Mouse (Mus musculus) kidney, embryonic 15.5 days (tissue): ENCODE results near the gene Dlg4. TPM values are rescaled to one million over a fixed set of nuclear protein-coding genes. Genes with fewer than 3 reads are reported as not detected.

Experiments
- ATAC-seq: fragments of 200-750 bp; cut with Nextera tagmentation; replicated peaks from 2 replicates; pipeline ENCODE4 v1.8.0; 2017; ENCODE audit warnings: moderate TSS enrichment; ENCODE audit not compliant: low FRiP score
- H3K27ac ChIP-seq: fragments of 300-500 bp; sonication (generic); 2 replicates; pipeline ENCODE4 v1.5.1; 2015; ENCODE audit warnings: mild to moderate bottlenecking, inconsistent platforms
- H3K27me3 ChIP-seq: fragments of 300-500 bp; sonication (generic); 2 replicates; pipeline ENCODE4 v1.6.1; 2015; ENCODE audit warnings: inconsistent platforms
- H3K36me3 ChIP-seq: fragments of 300-500 bp; sonication (generic); 2 replicates; pipeline ENCODE4 v1.6.1; 2015; ENCODE audit warnings: inconsistent platforms
- H3K4me1 ChIP-seq: fragments of 300-500 bp; sonication (generic); 2 replicates; pipeline ENCODE4 v1.6.1; 2015; ENCODE audit warnings: inconsistent platforms
- H3K4me2 ChIP-seq: fragments of 300-500 bp; sonication (generic); 2 replicates; pipeline ENCODE4 v1.6.1; 2015; ENCODE audit warnings: moderate library complexity, mild to moderate bottlenecking, inconsistent platforms
- H3K4me3 ChIP-seq: fragments of 300-500 bp; sonication (generic); replicated peaks from 2 replicates; pipeline ENCODE4 v1.5.1; 2015; ENCODE audit warnings: mild to moderate bottlenecking, inconsistent platforms
- H3K9ac ChIP-seq: fragments of 300-500 bp; sonication (generic); 2 replicates; pipeline ENCODE4 v1.6.1; 2015; ENCODE audit warnings: mild to moderate bottlenecking, inconsistent platforms
- H3K9me3 ChIP-seq: fragments of 300-500 bp; sonication (generic); replicated peaks from 2 replicates; pipeline ENCODE4 v1.6.1; 2016; ENCODE audit warnings: inconsistent platforms
- WGBS: fragments of 180-500 bp; shearing (Covaris S2); methylation state at CpG from one replicate; pipeline ENCODE4 v1.1.7; 2015; ENCODE audit warnings: mixed read lengths; 5-methylcytosine and 5-hydroxymethylcytosine counted together
- polyA plus RNA-seq: library from polyadenylated mRNA; unstranded; fragments of >200 nt; fragmentation: Nextera tagmentation; extraction: Ambion mirVana; gene quantifications from 2 replicates; pipeline ENCODE4 v1.2.1, GENCODE M21; 2015

Dlg4 gene
- 12.9 and 15.2 TPM in 2 replicates for polyA plus RNA-seq

DNA sequence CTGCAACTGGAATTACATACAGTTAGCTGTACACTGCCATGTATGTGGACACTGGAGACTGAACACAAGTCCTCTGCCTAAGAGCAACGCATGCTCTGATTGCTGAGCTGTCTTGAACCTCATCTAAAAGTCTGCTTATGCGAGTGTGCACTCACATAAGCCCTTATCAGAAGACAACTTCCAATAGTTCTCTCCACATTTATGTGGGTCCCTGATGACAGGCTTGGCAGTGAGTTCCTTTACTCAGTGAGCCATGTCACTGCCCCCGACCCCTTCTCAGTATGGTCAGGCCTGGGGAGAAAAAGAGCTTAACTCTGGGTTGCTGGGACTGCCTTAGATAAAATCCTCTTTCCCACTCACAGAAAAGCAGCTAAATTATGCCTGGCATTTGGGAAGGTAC, at the start of gene Dlg4:
Gene Dlg4 (plus strand): TSS at position 274 of the 400 bp plus-strand sequence.
- Histone ChIP-seq H3K27me3 (no peaks in the 10 kb centered on the region), H3K4me2 (peak within 1 kb of the TSS; percentile 91), H3K36me3 (peaks cover 24% of the 10 kb centered on the region), H3K4me1 (peaks cover 70% of the 10 kb centered on the region), H3K4me3 (peak within 1 kb of the TSS; percentile 69), H3K9ac (peak within 1 kb of the TSS; percentile 24; the same call in 1 of the 2 replicates), H3K9me3 (no peaks in the 10 kb centered on the region), H3K27ac (peak within 1 kb of the TSS; percentile 92)
- WGBS = 68% methylated on average over 3 of the region's 3 CpGs
- no peak for ATAC-seq

DNA sequence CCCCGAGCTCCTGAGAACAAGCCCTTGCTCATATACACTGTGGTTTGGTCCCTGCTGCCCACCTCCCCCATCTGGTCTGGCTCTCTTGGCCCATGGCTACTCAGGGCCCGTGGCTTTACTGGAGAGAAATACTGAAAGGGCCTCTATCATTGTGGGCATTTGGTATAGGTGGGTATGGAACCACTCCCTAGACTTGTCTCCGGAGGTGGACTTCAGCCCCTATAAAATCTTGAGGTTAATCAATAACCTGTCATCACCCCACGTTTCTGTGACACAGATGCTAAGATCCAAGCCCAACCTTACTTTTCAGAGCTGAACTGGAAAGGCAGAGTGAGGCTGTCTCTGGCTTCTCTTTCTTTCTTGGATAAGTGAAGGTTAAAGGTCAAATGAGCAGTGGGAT, 47.9 kb upstream of the Dlg4 start:
- Histone ChIP-seq H3K36me3 (peaks cover 62% of the 10 kb centered on the region), H3K4me2 (no peak overlapping the region), H3K9me3 (no peaks in the 10 kb centered on the region), H3K27ac (peak overlapping the region; percentile 72), H3K9ac (no peak overlapping the region), H3K27me3 (peaks cover 42% of the 10 kb centered on the region), H3K4me3 (no peak overlapping the region), H3K4me1 (peaks cover 46% of the 10 kb centered on the region)
- WGBS = 82% methylated on average over 4 of the region's 4 CpGs
- no peak for ATAC-seq

DNA sequence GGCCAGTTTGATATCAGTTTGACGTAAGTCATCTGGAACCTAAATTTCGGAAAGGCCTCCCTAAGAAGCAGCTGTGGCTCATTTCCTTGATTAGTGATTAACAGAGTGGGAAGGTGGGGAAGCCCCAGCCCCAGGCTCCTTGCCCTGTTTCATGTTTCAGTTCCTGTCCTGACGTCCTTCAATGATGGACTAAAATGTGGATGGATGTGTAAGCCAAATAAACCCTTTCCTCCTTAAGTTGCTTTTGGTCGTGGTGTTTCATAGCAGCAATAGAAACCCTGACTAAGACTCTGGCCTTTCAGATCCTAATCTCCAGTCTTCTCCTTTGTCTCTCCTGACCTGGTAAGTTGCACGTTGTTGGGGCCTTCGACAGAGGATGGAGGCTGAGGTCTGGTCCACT, 46.5 kb upstream of the Dlg4 start:
- H3K9ac ChIP-seq = no peak overlapping the region
- peaks cover 28% of the 10 kb centered on the region for H3K27me3 ChIP-seq
- WGBS = 60% methylated on average over 6 of the region's 6 CpGs
- no peak overlapping the region for H3K4me3 ChIP-seq
- no peaks in the 10 kb centered on the region for H3K9me3 ChIP-seq
- peaks cover 76% of the 10 kb centered on the region for H3K36me3 ChIP-seq
- ATAC-seq = no peak
- H3K4me1 ChIP-seq = peaks cover 44% of the 10 kb centered on the region
- H3K27ac ChIP-seq = peak overlapping the region; percentile 45
- no peak overlapping the region for H3K4me2 ChIP-seq

DNA sequence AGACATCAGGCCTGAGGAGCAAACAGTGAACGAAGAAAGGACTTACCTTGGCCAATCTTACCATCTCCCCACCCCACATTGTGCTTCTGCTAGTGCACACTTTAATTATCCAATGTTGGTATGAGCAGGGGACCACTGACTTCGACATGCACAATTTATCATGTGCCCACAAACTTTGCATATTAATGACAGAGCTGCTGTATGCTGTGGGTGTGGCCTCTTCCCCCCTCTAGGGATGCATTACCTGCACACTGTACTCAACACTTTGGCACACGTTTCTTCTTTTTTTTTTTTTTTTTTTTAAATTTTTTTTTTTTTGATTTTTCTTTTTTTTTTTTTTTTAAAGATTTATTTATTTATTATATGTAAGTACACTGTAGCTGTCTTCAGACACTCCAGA, 46.0 kb upstream of the Dlg4 start:
- Histone ChIP-seq H3K27ac (peak overlapping the region; percentile 45), H3K9me3 (no peaks in the 10 kb centered on the region), H3K4me1 (peaks cover 39% of the 10 kb centered on the region), H3K9ac (no peak overlapping the region), H3K36me3 (peaks cover 82% of the 10 kb centered on the region), H3K27me3 (peaks cover 22% of the 10 kb centered on the region), H3K4me3 (no peak overlapping the region), H3K4me2 (no peak overlapping the region)
- 77% methylated on average over 3 of the region's 3 CpGs for WGBS
- ATAC-seq = no peak

DNA sequence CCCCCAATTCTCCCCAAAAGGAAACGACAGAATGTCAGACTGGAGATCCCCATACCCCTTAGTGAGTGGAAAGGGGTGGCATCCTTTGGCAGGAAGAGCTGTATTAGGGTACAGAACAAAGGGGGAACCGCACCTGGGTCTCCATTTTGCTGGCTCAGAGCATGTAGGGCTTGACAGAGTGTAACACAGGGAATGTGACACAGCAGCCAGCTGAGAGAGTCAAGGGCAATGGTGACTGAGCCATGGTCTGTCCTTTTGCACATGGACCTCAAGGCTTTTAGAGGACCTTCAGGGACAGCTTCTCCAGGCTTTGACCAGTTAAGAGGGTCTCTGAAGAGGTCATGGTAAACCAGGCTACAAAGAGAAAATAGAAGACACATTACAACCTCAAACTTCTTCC, 41.8 kb upstream of the Dlg4 start:
- 94% methylated on average over 2 of the region's 2 CpGs for WGBS

DNA sequence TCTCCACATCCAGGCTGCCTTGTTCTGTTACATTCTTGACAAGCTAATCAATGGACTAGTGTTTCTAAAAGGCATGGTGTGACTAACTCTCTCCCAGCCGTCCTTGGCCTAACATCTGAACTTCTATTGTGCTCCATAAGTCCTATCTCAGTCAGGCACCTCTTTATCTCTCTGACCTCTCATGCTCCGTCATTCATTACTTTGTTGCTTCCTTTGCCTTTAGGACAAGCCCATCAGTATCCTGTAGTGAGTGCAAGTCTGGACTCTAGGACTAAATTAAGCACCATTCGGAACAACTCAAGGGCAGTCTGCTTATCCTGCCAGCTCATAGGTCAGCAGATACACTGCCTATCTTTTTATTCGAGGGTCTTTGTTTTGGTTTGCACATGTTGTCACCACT, 40.5 kb upstream of the Dlg4 start:
- no peaks in the 10 kb centered on the region for H3K27me3 ChIP-seq
- H3K9me3 ChIP-seq = no peaks in the 10 kb centered on the region
- WGBS = 91% methylated on average over 4 of the region's 4 CpGs
- H3K4me1 ChIP-seq = peaks cover 11% of the 10 kb centered on the region
- no peak overlapping the region for H3K9ac ChIP-seq
- H3K4me3 ChIP-seq = no peak overlapping the region
- H3K27ac ChIP-seq = no peak overlapping the region
- no peak overlapping the region for H3K4me2 ChIP-seq
- H3K36me3 ChIP-seq = peaks cover 76% of the 10 kb centered on the region
- no peak for ATAC-seq

More for the DNA sequence above, 41.8 kb upstream of the Dlg4 start:
- Histone ChIP-seq H3K4me1 (peaks cover 18% of the 10 kb centered on the region), H3K4me3 (no peak overlapping the region), H3K4me2 (no peak overlapping the region), H3K27ac (no peak overlapping the region), H3K36me3 (peaks cover 87% of the 10 kb centered on the region), H3K27me3 (no peaks in the 10 kb centered on the region), H3K9me3 (no peaks in the 10 kb centered on the region), H3K9ac (no peak overlapping the region)
- no peak for ATAC-seq

DNA sequence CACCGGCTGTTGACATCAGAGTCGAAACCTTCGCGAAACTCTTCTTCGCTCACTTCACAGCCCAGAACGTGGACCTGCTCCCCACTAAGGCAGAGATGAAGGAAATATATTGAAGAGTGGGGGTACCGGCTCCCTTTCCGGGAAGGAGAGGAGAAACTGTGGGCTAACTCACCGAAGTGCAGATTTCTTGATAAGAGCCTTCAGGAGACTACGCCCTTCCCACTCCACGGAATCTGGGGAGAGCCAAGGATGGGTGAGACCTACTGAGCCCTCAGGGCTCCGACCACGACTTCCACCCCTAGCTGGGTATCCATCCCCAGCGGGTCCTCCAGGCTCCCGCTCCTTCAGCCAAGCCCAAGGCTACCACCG, 36.9 kb upstream of the Dlg4 start:
- Histone ChIP-seq H3K4me2 (peak overlapping the region; percentile 72), H3K27me3 (no peaks in the 10 kb centered on the region), H3K4me1 (peaks cover 32% of the 10 kb centered on the region), H3K4me3 (peak overlapping the region; percentile 97), H3K36me3 (peaks cover 56% of the 10 kb centered on the region), H3K9ac (peak overlapping the region; percentile 76), H3K9me3 (no peaks in the 10 kb centered on the region), H3K27ac (peak overlapping the region; percentile 100)
- 3% methylated on average over 16 of the region's 16 CpGs for WGBS
- ATAC-seq = no peak

DNA sequence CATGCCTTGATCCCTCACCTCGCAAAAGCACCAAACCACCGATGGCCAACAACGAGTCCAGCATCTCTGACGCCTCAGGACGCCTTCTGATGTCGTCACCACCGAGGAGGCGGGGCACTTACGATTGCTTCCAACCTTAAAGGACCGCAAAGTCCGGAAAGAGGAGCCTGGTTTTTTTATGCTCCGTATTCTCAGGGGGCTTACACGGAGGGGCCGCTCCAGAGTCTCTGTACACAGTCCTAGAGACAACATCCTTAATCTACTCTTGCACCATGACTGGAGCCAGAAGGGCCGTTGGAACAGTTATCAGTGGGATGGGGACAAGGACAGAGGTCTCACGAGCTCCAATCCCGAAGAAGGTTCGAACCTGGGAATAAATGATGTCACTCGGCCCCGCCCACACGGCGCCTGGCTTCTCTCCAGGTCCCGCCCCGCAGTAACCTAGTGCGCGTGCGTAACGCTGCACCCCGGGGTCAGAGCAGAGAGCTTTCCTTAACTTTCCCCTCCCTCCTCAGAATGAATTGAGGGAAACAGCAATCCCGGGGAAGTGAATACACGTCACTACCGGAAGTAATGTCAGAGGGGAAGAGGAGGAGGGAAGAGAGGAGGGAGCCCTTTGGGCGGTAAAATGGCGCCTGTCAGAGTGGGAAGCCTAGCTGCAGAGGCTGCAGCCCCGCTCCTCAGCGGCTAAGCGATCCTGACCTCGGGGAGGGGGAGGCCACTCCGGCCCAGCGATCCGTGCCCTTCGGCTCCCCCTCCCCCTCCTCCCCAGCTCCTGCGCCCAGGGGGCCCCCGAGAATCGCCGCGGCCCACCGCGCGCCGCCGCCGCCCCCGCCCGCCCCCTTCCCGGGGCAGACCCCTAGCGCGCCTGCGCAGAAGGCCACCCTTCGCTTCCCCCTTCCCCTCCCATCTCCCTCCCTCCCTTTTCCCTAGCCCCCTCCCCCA, 36.3 kb upstream of the Dlg4 start:
- peaks cover 56% of the 10 kb centered on the region for H3K36me3 ChIP-seq
- under 1% methylated on average over 51 of the region's 60 CpGs for WGBS
- H3K27ac ChIP-seq = peak overlapping the region; percentile 100
- peak overlapping the region; percentile 93 for H3K9ac ChIP-seq
- H3K4me2 ChIP-seq = peak overlapping the region; percentile 72
- H3K9me3 ChIP-seq = no peaks in the 10 kb centered on the region
- no peaks in the 10 kb centered on the region for H3K27me3 ChIP-seq
- peak; percentile 94 for ATAC-seq
- H3K4me3 ChIP-seq = peak overlapping the region; percentile 97
- H3K4me1 ChIP-seq = peaks cover 32% of the 10 kb centered on the region

DNA sequence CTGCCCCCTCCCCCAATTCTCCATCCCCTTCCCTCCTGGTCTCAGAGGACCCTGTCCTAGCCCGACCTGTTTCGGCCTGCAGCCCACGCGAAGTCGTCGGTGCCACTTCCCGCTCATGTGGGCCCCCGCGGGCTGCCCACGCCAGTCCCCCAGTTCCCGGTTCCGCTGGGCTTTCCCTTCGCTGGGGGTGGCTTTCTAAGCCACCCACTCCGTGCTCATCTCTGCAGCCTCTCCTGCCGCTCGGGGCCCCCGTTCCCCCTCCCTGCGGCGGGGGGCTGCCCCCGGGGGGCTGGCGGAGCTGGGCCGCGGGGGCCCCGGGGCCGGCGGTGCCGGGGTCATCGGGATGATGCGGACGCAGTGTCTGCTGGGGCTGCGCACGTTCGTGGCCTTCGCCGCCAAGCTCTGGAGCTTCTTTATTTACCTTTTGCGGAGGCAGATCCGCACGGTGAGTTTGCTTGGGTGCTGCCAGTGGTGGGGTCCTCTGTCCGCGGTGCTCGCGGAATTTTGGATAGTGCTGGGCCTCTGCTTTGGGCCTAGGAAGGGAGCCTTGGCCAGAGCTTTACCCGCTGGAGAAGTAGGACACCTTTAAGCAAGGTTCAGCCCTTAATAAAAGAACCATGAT, 35.5 kb upstream of the Dlg4 start, which contains the start of gene Ctdnep1:
Gene Ctdnep1 (plus strand): TSS at position 16 of the 622 bp plus-strand sequence.
- Histone ChIP-seq H3K27me3 (no peaks in the 10 kb centered on the region), H3K4me3 (peak within 1 kb of the TSS; percentile 97), H3K27ac (peak within 1 kb of the TSS; percentile 100), H3K4me1 (peaks cover 32% of the 10 kb centered on the region), H3K9me3 (no peaks in the 10 kb centered on the region), H3K9ac (peak within 1 kb of the TSS; percentile 93), H3K36me3 (peaks cover 55% of the 10 kb centered on the region), H3K4me2 (peak within 1 kb of the TSS; percentile 72)
- ATAC-seq = peak; percentile 55; the same call in 1 of the 2 replicates
- under 1% methylated on average over 40 of the region's 43 CpGs for WGBS

DNA sequence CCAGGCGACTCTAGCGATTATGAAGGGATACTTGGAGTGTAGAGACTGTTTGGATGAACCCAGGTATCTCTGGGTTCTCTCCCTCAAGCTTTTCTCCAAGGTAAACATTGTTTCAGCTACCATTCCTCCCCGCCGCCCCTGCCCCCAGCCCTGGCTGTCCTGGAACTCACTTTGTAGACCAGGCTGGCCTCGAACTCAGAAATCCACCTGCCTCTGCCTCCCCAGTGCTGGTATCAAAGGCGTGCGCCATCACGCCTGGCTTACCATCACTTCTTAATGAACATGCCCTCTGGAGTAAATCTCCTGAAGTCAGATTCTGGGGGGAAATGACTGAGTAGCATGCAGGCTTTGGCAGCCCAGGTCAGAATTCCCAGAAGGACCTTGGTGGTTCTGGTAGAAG, 34.5 kb upstream of the Dlg4 start, which contains the start of gene Elp5:
Gene Elp5 (minus strand): TSS at position 293 of the 400 bp plus-strand sequence.
- peaks cover 32% of the 10 kb centered on the region for H3K4me1 ChIP-seq
- H3K9ac ChIP-seq = peak within 1 kb of the TSS; percentile 93
- no peaks in the 10 kb centered on the region for H3K9me3 ChIP-seq
- H3K4me3 ChIP-seq = peak within 1 kb of the TSS; percentile 97
- no peak for ATAC-seq
- WGBS = 47% methylated on average over 8 of the region's 8 CpGs
- H3K27me3 ChIP-seq = no peaks in the 10 kb centered on the region
- H3K4me2 ChIP-seq = peak within 1 kb of the TSS; percentile 72
- peaks cover 55% of the 10 kb centered on the region for H3K36me3 ChIP-seq
- peak within 1 kb of the TSS; percentile 100 for H3K27ac ChIP-seq

DNA sequence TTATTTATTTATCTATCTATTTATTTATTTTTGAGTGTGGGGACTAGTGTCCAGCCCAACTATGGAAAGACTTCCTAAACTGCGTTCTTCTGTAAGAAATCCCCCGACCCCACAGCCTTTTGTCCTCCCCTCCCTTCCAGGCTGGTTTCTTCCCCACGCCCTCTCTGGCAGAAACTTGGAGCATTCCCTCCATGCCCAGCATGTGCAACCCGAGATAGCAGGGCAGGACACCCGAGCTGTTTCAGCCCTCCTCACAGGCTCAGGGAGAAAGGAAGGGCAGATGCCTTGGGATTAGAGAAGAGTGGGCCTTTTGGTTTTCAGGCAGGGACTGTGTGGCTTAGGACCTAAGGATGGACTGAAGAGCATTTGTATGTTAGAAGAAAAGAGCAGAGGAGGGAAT, 33.9 kb upstream of the Dlg4 start:
- no peak for ATAC-seq
- WGBS = 13% methylated on average over 5 of the region's 5 CpGs
- Histone ChIP-seq H3K4me2 (peak overlapping the region; percentile 72), H3K27ac (peak overlapping the region; percentile 100), H3K27me3 (no peaks in the 10 kb centered on the region), H3K4me3 (peak overlapping the region; percentile 97), H3K9me3 (no peaks in the 10 kb centered on the region), H3K9ac (peak overlapping the region; percentile 93), H3K4me1 (peaks cover 32% of the 10 kb centered on the region), H3K36me3 (peaks cover 55% of the 10 kb centered on the region)

DNA sequence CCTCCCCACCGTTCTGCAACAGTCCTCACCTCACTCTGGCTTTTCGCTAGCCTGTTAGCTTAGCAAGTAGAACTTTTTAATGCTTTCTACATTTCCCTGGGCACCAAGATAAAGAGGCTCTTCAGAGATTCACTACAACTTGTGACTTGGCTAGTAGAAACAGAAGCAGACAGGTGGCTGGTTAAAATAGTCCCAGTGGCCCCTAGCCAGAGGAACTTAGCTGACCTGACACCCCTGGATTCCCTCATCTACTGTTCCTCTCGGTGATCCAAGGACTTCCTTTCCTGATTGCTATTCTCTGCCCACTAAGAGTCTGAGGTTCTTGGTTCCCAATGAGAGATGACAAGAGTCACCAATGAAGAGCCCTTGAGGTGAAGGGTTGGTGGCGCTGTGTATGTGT, 33.4 kb upstream of the Dlg4 start:
- 82% methylated on average over 4 of the region's 4 CpGs for WGBS
- peaks cover 32% of the 10 kb centered on the region for H3K4me1 ChIP-seq
- peak overlapping the region; percentile 41; the same call in 1 of the 2 replicates for H3K9ac ChIP-seq
- H3K4me2 ChIP-seq = peak overlapping the region; percentile 72
- H3K27me3 ChIP-seq = no peaks in the 10 kb centered on the region
- no peak for ATAC-seq
- peaks cover 55% of the 10 kb centered on the region for H3K36me3 ChIP-seq
- H3K27ac ChIP-seq = peak overlapping the region; percentile 100
- H3K9me3 ChIP-seq = no peaks in the 10 kb centered on the region
- H3K4me3 ChIP-seq = peak overlapping the region; percentile 97
